Mouse (Mus musculus): ENCODE measurements at regions not wholly inside any gene's neighbourhood (a gene's known extent, or its start where the extent isn't known, plus 50 kb on each side); places are given as distances from the start of the nearest gene placed in this dataset.

- no peak for DNase-seq
Measured at GRCm38 (mm10) chr16:89625253-89625652, 54.3 kb upstream of the Krtap11-1 start.

Measured in lung, postnatal 4 days (tissue).